Mouse (Mus musculus): ENCODE results near the gene Gm10392. TPM values are rescaled to one million over a fixed set of nuclear protein-coding genes. Genes with fewer than 3 reads are reported as not detected.

Gm10392 gene
- polyA plus RNA-seq, 1 experiment from 2014 or later: 0.10 TPM

DNA sequence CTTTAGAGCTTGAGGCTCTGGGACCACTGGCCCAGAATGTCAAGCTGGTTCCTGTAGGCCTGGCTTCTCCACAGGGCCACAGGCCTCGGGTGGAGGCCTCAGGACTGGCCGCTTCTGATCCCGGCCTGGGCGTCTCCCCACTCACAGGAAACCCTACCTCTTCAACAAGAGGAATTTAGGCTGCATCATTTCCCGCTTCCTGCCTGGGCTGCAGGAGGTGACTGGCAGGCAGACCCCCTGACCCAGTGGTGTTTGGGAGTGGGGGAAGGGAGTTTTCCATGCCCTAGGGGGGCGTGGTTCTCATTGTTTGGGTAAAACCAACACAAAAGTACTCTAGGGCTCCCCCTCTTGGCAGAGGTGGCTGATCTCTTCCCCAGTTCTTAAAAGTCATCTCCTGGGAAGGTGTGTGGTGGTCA, 21.6 kb downstream of the Gm10392 start:
- H3K27me3 ChIP-seq: no peaks in the 10 kb centered on the region
- no peak overlapping the region for H3K4me3 ChIP-seq (replicated peaks)
- peak overlapping the region; percentile 29; the same call in 1 of the 2 replicates for H3K9ac ChIP-seq
- peaks cover 59% of the 10 kb centered on the region for H3K4me1 ChIP-seq (replicated peaks)
- H3K9me3 ChIP-seq (replicated peaks): no peaks in the 10 kb centered on the region
- H3K36me3 ChIP-seq: peaks cover 15% of the 10 kb centered on the region
- H3K4me2 ChIP-seq: no peak overlapping the region
- ATAC-seq (ENCODE audit: low read depth) (no peak), DNase-seq (peak; percentile 54)
- WGBS (ENCODE audit: insufficient replicate concordance): 39% methylated on average over 6 of the region's 6 CpGs
- peak overlapping the region; percentile 31 for H3K27ac ChIP-seq

DNA sequence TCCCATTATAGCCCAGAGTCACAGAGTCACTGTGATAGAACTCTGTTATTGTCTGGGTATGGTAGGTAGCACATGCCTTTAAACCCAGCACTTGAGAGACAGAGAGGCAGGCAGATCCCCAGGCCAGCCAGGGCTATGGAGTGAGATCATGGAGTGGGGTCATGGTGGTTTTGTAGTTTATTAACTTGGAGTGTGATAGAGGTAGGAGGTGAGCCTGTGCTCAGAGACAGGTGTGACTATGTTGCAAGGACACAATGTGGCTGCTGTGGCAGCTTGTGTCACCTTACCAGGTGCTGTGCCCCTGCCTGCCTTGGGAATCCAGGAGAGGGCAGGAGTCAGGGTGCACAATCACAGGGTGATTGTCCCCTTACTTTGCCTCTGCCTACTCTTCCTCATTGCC, 23.5 kb downstream of the Gm10392 start:
- no peak overlapping the region for H3K4me2 ChIP-seq
- no peak for ATAC-seq (ENCODE audit: low read depth)

DNA sequence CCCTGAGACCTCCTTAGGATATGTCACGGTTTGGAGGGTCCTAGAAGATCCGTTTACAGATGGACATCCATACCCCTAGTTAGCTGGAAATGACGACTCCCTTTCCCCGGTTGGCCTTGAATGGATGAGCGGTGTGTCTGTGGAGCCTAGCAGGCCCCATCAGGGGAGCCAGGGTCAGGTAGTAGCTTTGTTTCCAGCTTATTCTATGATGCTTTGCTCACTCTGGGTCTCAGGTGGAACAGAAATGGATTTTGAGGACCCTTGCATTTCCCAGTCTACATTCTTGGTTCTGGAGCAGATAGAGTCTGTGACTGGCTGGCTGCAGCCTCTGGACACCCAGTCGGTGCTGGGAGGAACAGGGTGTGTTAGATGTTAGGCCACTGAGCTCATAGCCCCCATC, 24.2 kb downstream of the Gm10392 start:
- Histone ChIP-seq H3K4me1 (replicated peaks) (peaks cover 85% of the 10 kb centered on the region), H3K9me3 (replicated peaks) (no peaks in the 10 kb centered on the region), H3K4me3 (replicated peaks) (peak overlapping the region; percentile 87; the same call in 1 of the 2 replicates), H3K9ac (peak overlapping the region; percentile 88; the same call in 1 of the 2 replicates), H3K36me3 (peaks cover 6% of the 10 kb centered on the region), H3K4me2 (peak overlapping the region; percentile 98), H3K27me3 (peaks cover 13% of the 10 kb centered on the region), H3K27ac (no peak overlapping the region)
- no peak for DNase-seq
- WGBS (ENCODE audit: insufficient replicate concordance): 71% methylated on average over 6 of the region's 6 CpGs
- no peak for ATAC-seq (ENCODE audit: low read depth)

More for the DNA sequence above, 23.5 kb downstream of the Gm10392 start:
- peak overlapping the region; percentile 1; the same call in 1 of the 2 replicates for H3K9ac ChIP-seq
- DNase-seq: no peak
- peaks cover 77% of the 10 kb centered on the region for H3K4me1 ChIP-seq (replicated peaks)
- H3K36me3 ChIP-seq: peaks cover 14% of the 10 kb centered on the region
- no peaks in the 10 kb centered on the region for H3K9me3 ChIP-seq (replicated peaks)
- H3K4me3 ChIP-seq (replicated peaks): no peak overlapping the region
- peaks cover 6% of the 10 kb centered on the region for H3K27me3 ChIP-seq
- no peak overlapping the region for H3K27ac ChIP-seq

DNA sequence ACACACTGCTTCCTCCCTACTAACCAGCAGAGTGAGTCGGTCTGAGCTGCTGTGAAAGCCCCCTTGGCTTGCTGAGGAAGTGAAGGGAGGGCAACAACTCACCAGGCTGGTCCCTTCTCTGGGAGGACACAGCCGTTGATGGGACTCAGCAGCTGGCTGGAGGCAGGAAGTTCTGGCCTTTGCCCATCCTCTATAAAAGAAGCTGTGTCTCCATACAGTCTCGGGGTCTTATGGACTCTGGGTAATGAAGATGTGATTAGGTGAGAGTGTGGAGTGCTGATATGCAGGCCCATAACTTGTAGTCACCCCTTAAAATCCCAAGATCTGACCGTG, 24.7 kb downstream of the Gm10392 start:
- 16% methylated on average over 4 of the region's 4 CpGs for WGBS (ENCODE audit: insufficient replicate concordance)
- no peak for DNase-seq

DNA sequence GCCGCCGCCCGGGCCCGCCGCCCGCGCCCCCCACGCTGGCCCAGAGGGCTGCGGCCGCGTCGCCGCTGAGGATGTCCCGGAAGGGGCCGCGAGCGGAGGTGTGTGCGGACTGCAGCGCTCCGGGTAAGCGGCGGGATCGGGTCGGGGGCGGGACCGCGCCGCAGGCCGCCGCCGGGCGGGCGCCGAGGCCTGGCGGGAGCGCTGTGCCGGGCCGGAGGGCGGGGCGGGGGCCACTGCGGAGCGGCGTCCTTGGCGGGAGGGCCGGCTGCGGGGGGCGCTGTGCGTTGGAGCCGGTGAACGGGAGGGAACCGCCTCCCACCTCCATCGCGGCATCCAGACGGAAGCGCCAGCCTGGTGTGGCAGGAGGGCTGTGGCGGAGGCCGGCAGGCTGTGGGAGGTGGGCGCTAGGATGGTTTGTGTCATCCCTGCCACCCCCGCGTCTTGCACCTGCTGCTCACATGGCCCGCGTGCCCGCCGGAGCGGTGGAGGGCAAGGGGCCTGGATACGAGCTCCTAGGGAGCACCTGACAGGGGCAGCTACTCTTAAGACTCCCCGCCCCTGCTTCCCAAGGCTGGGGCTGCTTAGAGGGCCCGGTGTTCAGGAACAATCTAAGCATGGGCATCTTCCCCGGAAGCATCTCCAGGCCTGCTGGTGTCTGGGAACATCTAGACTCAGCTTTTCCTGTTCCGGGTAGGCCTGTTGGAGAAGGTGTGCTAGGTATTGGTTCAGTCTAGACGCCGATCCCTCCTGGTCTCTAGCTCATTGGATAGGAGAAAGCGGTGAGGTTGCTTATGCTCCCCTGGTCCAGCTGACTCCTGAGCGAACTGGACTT, 25.3 kb downstream of the Gm10392 start, which contains the start of gene Git1:
TSS of gene Git1 (plus strand) at position 51 of the 832 bp plus-strand sequence.
- peak within 1 kb of the TSS; percentile 88 for H3K9ac ChIP-seq
- peak within 1 kb of the TSS; percentile 87 for H3K4me3 ChIP-seq (replicated peaks)
- ATAC-seq (ENCODE audit: low read depth) (no peak; the same call in 1 of the 2 replicates), DNase-seq (peak; percentile 54)
- H3K27me3 ChIP-seq: peaks cover 24% of the 10 kb centered on the region
- H3K36me3 ChIP-seq: no peaks in the 10 kb centered on the region
- peak within 1 kb of the TSS; percentile 98 for H3K4me2 ChIP-seq
- H3K27ac ChIP-seq: peak within 1 kb of the TSS; percentile 81
- no peaks in the 10 kb centered on the region for H3K9me3 ChIP-seq (replicated peaks)
- H3K4me1 ChIP-seq (replicated peaks): peaks cover 89% of the 10 kb centered on the region
- WGBS (ENCODE audit: insufficient replicate concordance): under 1% methylated on average over 67 of the region's 74 CpGs

More for the DNA sequence above, 24.7 kb downstream of the Gm10392 start:
- Histone ChIP-seq H3K9ac (peak overlapping the region; percentile 88), H3K36me3 (peaks cover 2% of the 10 kb centered on the region; the same call in 1 of the 2 replicates), H3K4me1 (replicated peaks) (peaks cover 86% of the 10 kb centered on the region), H3K27me3 (peaks cover 18% of the 10 kb centered on the region), H3K9me3 (replicated peaks) (no peaks in the 10 kb centered on the region), H3K4me3 (replicated peaks) (peak overlapping the region; percentile 87), H3K27ac (peak overlapping the region; percentile 79), H3K4me2 (peak overlapping the region; percentile 98)
- ATAC-seq (ENCODE audit: low read depth): no peak

DNA sequence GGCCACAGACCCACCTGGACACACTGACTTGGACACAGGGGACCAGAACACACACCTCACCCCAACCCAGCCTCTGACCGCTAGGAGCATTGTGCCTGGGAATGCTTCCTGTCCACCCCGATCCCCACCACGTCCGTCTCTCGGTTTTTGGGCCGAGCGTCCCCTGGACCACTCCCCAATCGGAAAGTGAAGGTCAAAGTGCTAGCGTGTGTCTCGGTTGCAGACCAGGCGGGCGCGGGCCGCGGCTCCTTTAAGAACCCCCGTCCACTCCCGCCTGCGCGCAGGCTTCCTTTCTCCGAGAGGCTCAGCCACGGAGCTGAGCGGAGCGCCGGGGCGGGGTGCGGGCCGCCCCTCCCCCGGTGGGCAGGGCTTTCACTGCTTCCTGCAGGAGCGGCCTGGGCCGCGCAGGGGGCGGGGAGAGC, 26.1 kb downstream of the Gm10392 start:
- Histone ChIP-seq H3K27ac (peak overlapping the region; percentile 81), H3K36me3 (no peaks in the 10 kb centered on the region), H3K9me3 (replicated peaks) (no peaks in the 10 kb centered on the region), H3K4me2 (peak overlapping the region; percentile 98), H3K4me3 (replicated peaks) (peak overlapping the region; percentile 87), H3K4me1 (replicated peaks) (peaks cover 89% of the 10 kb centered on the region), H3K27me3 (peaks cover 32% of the 10 kb centered on the region), H3K9ac (peak overlapping the region; percentile 88)
- under 1% methylated on average over 31 of the region's 32 CpGs for WGBS (ENCODE audit: insufficient replicate concordance)
- peak; percentile 85 for ATAC-seq (ENCODE audit: low read depth)
- DNase-seq: peak; percentile 85

DNA sequence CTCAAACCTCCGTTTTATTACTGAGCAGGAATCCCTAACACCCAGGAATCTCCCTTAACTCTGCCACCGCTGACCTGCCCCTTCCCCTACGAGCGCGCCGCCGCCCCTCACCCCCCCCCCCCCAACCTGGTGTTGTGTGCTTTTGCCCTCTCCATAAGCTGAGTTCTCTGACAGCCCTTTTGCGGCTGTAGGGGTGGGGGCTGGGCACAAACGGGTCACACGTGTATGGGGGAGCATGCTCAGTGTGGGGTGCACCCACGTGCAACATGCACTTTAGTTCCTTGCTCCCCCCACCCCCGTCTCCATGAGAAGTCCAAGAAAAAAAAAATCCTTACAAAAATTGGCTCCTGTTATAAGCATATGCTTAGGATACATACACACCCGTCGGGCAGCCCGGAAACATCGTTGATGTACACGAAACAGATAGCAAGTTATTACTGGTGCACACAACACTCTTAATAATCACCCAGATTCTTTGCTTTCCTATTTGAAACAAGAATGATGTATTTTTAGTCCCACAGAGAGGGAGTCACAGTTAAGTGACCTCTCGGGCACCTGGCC, 26.6 kb downstream of the Gm10392 start:
- 0% methylated on average over 18 of the region's 18 CpGs for WGBS (ENCODE audit: insufficient replicate concordance)
- H3K27ac ChIP-seq: peak overlapping the region; percentile 81
- no peak for ATAC-seq (ENCODE audit: low read depth)
- peak overlapping the region; percentile 88 for H3K9ac ChIP-seq
- DNase-seq: peak; percentile 27
- H3K27me3 ChIP-seq: peaks cover 34% of the 10 kb centered on the region
- H3K4me2 ChIP-seq: peak overlapping the region; percentile 98
- H3K36me3 ChIP-seq: no peaks in the 10 kb centered on the region
- peak overlapping the region; percentile 87 for H3K4me3 ChIP-seq (replicated peaks)
- no peaks in the 10 kb centered on the region for H3K9me3 ChIP-seq (replicated peaks)
- H3K4me1 ChIP-seq (replicated peaks): peaks cover 86% of the 10 kb centered on the region

DNA sequence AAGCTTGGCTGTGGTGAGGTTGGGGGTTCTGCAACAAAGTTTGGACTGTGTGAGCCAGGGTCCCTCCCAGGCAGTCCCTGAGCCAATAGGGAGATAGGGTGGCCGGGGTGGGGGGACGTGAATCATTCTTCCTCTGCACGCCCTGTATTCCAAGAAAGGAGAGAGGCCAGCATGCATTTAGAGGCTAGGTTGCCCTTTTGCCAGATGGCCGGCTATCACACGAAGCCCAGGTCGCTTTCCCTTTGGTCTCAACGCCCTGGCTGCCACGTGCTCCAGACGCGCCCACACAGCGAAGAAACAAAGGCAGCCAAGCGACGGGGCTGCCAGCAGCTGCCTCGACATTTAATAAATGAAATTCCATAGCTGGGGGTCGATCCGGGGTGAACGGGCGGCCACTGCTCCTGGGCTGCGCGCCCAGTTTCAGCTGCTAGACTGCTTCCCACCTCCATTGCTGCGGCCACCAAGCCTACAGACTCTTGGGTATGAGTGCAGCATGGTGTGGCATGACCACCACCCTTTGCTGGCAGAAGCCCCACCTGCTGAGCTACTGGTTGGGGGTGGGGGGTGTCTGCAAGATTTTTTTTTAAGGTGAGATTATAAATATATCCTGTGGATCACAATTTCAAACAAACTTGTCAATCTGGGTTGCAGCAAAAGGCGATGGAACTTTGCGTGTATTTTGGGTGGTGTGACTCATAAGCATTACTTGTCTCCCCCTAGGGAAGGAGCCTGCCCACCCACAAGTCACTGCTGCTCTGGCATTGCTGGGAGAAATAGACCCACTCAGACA, 27.3 kb downstream of the Gm10392 start:
- H3K4me2 ChIP-seq: peak overlapping the region; percentile 98
- peak; percentile 22; the same call in 1 of the 2 replicates for ATAC-seq (ENCODE audit: low read depth)
- H3K27me3 ChIP-seq: peaks cover 34% of the 10 kb centered on the region
- H3K4me3 ChIP-seq (replicated peaks): peak overlapping the region; percentile 87
- H3K36me3 ChIP-seq: no peaks in the 10 kb centered on the region
- peak overlapping the region; percentile 88 for H3K9ac ChIP-seq
- H3K27ac ChIP-seq: peak overlapping the region; percentile 81
- peaks cover 79% of the 10 kb centered on the region for H3K4me1 ChIP-seq (replicated peaks)
- DNase-seq: peak; percentile 45
- H3K9me3 ChIP-seq (replicated peaks): no peaks in the 10 kb centered on the region
- WGBS (ENCODE audit: insufficient replicate concordance): under 1% methylated on average over 23 of the region's 23 CpGs

DNA sequence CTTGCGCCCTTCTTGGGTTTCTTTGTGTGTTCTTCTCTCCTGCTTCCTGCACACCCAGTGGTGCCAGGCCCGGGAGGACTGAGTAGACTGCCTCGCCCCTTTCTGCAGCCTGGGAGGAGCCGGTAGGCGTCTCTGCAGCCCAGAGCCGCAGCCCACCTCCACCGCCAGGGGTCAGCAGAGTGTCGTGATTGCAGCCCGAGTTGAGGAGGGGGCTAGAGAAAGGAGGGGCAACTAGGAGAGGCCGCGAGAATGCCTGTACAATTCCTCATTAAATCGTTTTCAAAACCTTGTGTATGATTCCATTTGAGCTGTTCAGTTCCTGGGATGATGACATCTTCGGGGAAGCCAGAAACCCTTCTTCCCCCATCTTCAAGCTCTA, 27.9 kb downstream of the Gm10392 start:
- ATAC-seq (ENCODE audit: low read depth): peak; percentile 57

DNA sequence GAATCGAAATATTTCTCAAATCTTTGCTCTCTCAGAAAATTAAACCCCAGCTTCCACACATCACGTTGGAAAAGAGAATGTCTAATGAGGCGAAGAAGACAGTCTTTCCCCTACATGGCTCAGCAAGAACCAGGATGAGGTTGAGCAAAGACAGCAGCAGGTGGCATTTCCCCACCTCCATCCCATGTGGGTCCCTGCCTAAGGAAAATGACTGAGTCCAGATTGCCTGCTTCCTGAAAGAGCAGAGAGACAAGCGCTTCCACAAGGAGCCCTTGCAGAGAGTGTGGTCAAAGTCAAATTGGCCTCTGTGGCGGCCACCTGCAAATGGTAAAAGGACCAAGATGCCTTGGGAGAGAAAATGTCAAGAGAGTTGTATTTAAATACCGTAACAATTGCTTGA, 28.5 kb downstream of the Gm10392 start:
- Histone ChIP-seq H3K4me1 (replicated peaks) (peaks cover 69% of the 10 kb centered on the region), H3K4me3 (replicated peaks) (no peak overlapping the region), H3K9me3 (replicated peaks) (no peaks in the 10 kb centered on the region), H3K36me3 (no peaks in the 10 kb centered on the region), H3K27me3 (peaks cover 34% of the 10 kb centered on the region), H3K9ac (no peak overlapping the region; the same call in 1 of the 2 replicates), H3K27ac (no peak overlapping the region), H3K4me2 (peak overlapping the region; percentile 98)
- DNase-seq: no peak
- ATAC-seq (ENCODE audit: low read depth): no peak
- 65% methylated on average over 6 of the region's 6 CpGs for WGBS (ENCODE audit: insufficient replicate concordance)

More for the DNA sequence above, 27.9 kb downstream of the Gm10392 start:
- Histone ChIP-seq H3K4me2 (peak overlapping the region; percentile 98), H3K27me3 (peaks cover 34% of the 10 kb centered on the region), H3K4me1 (replicated peaks) (peaks cover 76% of the 10 kb centered on the region), H3K36me3 (no peaks in the 10 kb centered on the region), H3K9ac (peak overlapping the region; percentile 88), H3K9me3 (replicated peaks) (no peaks in the 10 kb centered on the region), H3K27ac (0 out of 2 replicates have a peak overlapping the region, but pooled peaks have one; percentile 81), H3K4me3 (replicated peaks) (peak overlapping the region; percentile 87)
- WGBS (ENCODE audit: insufficient replicate concordance): under 1% methylated on average over 13 of the region's 13 CpGs
- DNase-seq: peak; percentile 78
